Mouse (Mus musculus): ENCODE results near the gene Arhgap45.

Arhgap45 gene

GRCm38 (mm10) chr10:80055891-80056290 is 39.4 kb downstream of the Arhgap45 start:
- no peak for DNase-seq (ENCODE audit: low read depth)

- no peak for DNase-seq (ENCODE audit: low read depth)
Observed at GRCm38 (mm10) chr10:80056506-80056905, 40.1 kb downstream of the Arhgap45 start.

DNA sequence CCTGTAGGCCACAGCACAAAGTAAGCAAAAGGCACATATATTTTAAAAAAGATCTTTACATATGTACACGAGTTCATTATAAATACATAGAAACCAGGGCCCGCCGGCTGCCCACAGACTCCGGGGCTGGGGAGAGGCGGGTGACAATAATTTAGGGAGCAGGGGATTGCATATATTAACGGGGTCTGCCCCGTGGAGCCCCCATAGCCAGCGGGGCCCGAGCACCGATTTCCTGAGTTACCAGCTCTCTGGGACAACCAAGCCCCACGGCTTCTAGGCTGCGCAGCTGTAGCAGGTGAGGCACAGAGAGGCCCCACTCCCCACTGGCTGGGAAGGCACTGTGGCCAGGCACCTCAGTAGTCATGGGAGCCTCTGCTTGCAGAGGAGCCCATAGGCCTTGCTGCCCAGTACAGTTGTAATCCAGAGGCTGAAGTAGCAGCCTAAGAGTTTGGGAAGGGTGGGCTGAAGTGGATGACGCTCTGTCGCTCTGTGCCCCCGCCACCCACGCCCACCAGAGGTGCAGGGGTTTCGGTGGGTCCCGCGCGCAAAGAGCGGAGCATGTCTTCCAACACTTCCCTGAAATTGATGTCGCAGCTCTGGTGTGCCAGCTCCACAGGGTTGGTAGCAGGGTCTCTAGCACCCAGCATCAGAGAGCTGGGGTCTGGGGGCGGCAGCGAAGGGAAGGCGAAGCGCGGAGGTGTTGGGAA is 40.7 kb downstream of the Arhgap45 start:
- no peak for DNase-seq (ENCODE audit: low read depth)

GRCm38 (mm10) chr10:80057683-80058326 is 41.4 kb downstream of the Arhgap45 start:
- DNase-seq (ENCODE audit: low read depth): no peak

- peak; percentile 59 for DNase-seq (ENCODE audit: low read depth)
Observed at GRCm38 (mm10) chr10:80063104-80063503, 46.7 kb downstream of the Arhgap45 start.

GRCm38 (mm10) chr10:80063877-80064650 is 47.6 kb downstream of the Arhgap45 start:
- DNase-seq (ENCODE audit: low read depth): peak; percentile 46

- no peak for DNase-seq (ENCODE audit: low read depth)
Observed at GRCm38 (mm10) chr10:80069251-80069650, 52.8 kb downstream of the Arhgap45 start.

DNA sequence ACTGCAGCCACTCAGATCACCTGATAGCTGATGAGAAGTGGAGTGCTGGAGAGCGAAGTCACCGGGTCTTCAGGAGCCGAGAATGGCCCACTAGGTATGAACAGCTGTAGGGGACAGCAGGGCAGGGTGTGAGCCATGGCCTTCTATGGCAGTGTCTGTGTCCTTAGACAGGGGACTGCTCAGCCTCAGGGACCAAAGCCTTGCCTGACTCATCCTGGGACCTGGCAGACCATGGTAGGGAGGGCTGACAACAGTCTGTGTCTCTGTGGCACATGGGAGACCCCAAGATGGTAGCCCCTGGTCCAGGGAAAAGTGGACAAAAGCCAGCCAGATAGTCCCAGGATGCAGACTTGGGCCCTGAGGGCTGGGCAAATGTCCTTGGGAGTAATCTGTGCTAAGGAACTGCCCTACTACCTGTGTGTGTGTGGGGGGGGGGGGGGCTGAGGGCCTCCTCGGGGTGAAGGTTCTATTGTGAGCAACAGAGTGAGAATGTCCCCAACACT is 53.5 kb downstream of the Arhgap45 start:
- DNase-seq (ENCODE audit: low read depth): no peak

DNA sequence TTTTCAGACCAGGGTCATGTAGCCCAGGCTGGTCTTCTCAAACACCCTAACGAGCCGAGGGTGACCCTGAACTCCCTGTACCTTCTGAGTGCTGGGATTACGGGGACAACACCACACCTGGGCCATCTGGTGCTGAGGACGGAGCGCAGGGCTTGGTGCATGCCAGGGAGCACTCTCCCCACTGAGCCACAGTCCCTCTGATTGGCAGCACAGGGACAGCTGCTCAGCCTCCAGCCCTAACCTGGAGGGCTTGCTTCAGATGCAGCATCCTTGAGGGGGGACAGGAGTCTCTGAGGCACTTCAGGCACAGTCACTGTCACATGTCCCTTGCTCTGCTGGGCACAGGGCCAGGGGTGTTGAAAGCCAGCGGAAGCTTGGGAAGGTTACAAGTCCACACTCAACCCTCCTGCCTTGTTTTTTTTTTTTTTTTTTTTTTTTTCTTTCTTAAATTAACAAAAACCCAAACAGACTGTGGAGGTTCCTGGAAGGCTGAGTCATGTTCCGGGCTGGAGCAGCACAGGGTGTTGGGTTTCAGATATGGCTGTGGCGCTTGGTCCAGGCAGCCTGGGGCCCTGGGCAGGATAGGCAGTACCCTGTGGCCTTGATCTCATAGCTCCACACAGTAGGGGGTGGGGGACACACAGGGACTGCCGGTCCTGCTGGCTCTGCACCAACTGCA is 54.5 kb downstream of the Arhgap45 start:
- DNase-seq (ENCODE audit: low read depth): peak; percentile 93

DNA sequence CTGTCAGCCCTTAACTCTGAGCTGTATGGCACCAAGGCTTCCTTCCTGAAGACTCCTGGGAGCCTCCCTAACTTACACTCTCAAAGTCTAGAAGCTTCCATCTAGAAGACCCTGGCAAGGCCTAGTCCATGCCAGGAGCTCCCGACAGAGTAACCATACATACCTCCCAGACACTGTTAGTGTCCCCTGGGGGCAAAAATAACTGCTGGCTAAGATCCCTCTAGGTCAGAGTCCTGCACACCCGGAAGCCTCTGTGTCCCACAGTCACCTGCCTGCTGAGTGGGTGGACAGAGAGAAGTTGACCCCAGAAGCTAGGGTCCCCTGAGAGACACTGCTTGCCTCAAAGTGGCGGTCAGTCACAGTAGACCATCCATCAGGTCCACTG is 55.1 kb downstream of the Arhgap45 start:
- DNase-seq (ENCODE audit: low read depth): no peak

GRCm38 (mm10) chr10:80072623-80073489 is 56.4 kb downstream of the Arhgap45 start:
- peak; percentile 37 for DNase-seq (ENCODE audit: low read depth)

DNA sequence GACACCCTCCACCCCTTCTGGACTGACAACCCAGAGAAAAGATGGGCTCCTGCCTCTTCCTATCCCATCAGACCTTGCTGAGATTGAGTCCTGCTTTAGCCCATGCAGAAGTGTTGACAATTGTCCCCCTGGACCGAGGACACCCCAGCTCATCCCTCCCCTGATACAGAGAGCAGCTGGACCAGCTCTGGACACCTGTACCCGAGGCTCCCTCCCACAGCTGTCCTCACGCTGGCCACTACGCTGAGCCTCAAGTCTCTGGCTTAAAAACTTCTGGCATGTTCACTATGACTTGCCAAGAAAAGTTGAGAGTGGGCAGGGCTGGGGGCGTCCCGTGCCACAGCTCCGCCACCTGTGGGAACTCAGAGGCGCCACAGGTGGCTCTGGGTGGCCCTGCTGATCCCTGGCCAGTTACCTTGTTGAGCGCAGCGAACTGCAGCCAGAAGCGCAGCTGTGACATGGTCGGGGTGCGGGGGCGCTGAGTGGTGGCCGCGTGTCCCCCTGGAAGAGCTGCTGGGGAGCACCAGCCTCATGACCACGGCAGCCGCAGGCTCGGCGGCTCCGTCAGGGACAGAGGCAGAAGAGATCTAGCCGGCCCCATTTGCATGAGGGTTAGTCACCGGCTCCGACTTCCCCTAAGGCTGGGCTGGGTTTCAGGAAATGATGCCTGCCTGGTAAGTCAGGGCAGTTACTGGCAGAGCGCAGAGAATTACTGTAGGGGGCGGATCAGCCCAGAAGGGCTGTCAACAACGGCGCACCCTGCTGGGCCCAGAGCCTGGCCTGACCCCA is 58.6 kb downstream of the Arhgap45 start:
- peak; percentile 96 for DNase-seq (ENCODE audit: low read depth)

DNA sequence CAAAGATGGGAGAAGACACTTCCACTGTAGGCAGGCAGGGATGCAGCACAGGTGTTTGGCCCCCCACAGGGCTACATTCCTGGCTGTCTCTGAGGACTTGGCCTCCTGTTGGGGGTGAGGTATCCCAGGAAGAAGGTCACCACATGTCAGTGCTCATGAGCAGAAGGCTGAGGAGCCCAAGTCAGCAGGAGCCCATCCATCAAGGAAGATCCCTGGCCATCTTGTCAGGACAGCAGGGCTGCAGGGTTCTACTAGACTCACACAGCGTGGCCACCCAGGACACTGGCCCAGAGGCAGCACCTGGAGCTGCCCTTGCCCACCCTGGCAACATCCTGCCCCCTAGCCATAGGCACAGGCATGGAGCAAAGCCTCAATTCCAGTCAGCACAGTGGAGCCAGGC is 59.5 kb downstream of the Arhgap45 start:
- DNase-seq (ENCODE audit: low read depth): peak; percentile 20

DNA sequence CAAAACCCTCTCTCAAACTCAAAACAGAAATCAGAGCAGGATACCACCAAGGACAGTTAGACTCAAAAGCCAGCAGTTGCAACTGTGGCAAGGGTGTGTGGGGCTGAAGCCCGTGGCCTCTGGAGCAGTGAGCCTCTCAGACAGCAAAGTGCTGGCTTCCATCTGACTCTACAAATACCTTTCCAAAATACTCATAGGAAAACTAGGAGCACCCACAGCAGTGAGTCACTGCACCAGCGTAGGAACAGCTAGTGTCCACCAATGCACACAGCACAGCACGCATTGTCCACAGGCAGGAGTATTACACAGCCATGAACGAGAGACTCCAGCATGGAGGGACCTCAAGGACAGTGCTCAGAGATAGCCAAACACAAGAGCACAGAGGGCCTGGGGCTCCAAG is 59.9 kb downstream of the Arhgap45 start:
- peak; percentile 60 for DNase-seq (ENCODE audit: low read depth)

DNA sequence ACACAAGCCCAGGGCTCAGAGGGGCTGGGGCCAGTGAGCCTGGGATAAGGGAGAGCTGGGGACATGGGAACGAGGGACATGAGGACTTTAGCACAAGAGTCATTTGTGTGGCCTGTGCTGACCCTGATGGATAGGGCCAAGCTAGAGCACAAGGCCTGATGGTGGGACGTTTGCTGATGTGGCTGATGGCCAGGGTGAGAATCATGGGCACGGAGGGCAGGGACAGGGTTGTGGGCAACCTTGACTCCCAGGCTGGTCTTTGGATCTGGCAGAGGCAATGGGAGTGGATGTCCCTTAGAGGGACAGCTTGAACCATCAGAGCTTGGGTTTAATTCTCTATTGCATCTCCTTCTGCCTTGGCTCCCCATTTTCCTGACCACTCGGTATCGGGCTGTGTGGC is 60.9 kb downstream of the Arhgap45 start:
- no peak for DNase-seq (ENCODE audit: low read depth)

DNA sequence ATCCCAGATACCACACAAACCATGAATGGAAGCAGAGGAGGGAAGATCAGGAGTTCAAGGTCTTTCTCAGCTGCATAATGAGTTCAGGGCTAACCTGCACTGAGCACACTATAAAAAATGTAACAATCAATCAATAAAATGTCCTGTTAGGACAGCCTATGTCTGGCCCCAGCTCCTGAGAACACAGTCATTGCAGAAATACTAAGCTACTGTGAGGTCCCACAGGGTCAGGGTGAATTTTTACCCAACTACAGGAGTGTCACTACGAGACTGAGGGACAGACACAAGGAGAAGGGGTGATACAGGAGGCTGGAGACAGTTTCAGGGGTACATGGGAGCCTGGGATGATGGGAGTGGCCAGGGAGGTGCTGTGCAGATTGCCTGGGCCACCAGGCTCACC is 61.9 kb downstream of the Arhgap45 start:
- DNase-seq (ENCODE audit: low read depth): no peak

DNA sequence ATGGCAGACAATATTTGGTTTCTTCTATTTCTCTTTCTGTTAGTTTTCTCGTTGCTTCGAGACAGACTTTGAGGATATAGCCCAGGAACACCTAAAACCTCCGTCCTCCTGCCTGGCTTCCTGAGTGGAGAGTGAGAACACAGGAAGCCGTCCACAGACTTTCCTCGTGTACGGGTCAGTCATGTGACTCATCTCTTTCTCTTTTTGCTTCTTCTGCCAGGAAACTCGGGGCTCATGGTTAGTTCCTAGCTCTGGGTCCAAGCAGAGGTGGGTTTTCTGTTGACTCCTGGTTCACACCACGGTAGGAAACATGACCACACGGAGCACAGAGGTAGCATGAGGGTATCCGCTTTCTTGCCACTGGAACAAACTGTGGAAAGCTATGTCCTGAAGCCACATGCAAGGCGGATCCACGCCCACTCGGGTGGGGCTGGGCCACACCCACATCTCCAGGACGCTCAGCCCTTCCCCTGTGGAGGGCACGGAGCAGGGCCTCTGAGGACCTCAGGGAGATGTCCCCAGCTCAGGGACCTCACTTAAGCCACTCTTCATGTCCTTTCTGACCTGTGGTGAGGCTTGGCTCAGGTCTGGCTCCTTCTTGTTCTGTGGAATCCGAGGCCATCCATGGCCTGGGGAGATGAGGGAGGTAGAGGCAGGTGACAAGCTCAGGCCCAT is 64.1 kb downstream of the Arhgap45 start:
- no peak for DNase-seq (ENCODE audit: low read depth)
